Mouse (Mus musculus) megakaryocyte-erythroid progenitor cell, adult 5 weeks (primary cell): Measurements from ENCODE around the gene Exoc4. TPM values are rescaled to one million over a fixed set of nuclear protein-coding genes. Genes with fewer than 3 reads are reported as not detected.

Experiments used
- polyA plus RNA-seq: library from polyadenylated mRNA; stranded (reverse); fragments of >175 nt; gene quantifications from 2 replicates; pipeline ENCODE4 v1.2.3, GENCODE M21; 2012

Exoc4 gene
- 4.8 and 6.4 TPM in 2 replicates for polyA plus RNA-seq

GRCm38 (mm10) chr6:33248894-33249758 lies at the start of gene Exoc4:
Exoc4 (plus strand) TSS chr6:33249085.

Other genes with a start within 250 kb of the Exoc4 start
- gene Chchd3, start 188.8 kb upstream of the Exoc4 start, polyA plus RNA-seq = 107 and 123 TPM in 2 replicates